Mouse (Mus musculus): Measurements from ENCODE around the gene Cldn12.
A peak's percentile ranks its signal among the peaks of the same experiment; 100 is the strongest.

The Cldn12 gene

DNA sequence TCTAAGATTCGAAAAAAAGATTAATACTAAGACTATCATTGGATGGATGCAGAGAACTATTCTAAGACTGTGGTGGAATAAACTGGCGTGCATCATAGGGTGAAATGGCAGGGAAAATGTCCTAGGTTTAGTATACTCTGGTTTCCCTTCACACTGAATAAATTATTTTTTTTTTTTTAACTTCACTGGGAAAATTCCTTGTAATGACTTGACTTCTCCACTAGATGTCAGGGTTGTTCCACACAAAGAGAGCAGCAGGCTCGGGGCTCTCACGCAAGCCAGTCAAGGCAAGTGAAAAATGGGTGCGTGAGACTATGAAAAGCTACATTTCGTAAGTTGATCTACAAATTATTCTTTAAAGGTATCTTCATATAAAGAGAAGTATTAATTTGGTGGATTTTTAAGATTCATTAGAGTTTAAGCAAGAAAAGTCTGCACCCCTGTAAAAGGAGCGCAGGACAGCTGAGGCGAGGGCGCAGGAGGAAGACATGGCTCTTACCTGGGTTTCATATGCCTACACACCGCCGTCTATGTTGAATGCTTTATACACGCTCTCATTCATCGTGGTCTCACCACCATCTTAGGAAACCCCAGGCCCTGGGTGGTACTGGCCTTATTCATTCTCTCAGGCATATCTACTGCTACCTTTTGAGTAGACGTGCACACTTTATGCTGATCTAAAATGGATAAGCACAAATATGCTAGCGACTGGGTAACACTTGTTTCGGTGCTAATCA, 20.3 kb downstream of the Cldn12 start:
- DNase-seq (ENCODE audit: low read depth), result peak; percentile 66

DNA sequence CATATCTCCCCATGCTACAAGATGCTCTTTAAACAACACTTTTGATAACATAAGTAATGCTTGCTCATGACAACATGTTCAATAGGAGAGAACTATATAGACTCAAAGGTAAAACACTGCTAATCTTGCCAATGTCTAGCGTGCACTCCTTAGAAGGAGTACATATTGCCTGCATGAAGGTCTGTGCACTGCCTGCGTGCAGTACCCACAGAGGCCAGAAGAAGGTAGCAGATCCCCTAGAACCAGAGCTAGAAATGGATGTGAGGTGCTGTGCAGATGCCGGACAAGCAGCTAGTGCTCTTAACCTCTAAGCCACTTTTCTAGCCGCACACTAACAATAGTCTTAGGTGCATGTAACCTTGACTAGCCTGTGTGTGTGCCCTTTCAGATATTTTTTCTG, 22.6 kb downstream of the Cldn12 start:
- peak; percentile 7 for DNase-seq (ENCODE audit: low read depth)

DNA sequence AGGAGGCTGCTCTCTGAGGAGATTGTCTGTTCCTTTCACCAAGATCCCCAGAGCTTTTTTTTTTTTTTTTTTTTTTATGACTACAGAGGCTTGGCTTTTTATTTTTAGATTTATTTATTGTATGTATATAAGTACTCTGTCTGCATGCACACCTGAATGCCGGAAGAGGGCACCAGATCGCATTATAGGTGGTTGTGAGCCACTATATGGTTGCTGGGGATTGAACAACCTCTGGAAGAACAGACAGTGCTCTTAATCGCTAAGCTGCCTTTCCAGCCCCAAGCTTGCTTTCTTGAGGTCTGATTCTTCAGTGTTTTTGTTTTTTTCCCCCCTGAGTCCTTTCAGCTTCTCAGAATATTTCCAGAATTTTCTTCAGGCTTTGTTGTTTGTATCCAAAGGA, 28.7 kb downstream of the Cldn12 start:
- no peak for DNase-seq (ENCODE audit: low read depth)

DNA sequence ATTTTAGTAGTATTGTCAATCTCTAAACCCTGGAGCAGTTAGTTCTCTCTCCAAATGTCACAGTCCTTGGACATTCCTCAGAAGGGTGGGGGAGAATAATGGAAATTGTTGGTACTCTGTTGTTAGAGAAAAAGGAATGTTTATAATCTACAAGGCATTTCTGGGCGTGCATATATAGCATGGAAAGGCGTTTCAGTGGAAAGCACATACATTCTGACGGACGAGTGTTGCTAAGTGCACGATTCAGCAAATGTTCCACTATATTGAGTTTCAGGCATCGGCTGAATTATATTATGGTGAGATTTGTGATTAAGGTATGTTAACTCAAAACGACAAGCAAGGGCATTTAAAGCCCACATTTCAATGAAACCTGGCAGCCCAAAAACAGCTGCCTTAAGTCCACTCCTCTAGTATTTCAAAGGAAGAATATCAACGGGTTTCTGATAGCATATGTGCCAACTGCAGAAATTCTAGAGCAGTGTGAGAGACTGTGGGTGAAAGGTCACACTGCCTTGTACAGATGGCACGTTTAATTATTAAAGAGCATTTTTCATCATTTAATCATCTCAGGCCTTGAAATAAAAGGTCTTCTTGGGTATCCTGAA, 31.4 kb downstream of the Cldn12 start:
- DNase-seq (ENCODE audit: low read depth), result no peak

DNA sequence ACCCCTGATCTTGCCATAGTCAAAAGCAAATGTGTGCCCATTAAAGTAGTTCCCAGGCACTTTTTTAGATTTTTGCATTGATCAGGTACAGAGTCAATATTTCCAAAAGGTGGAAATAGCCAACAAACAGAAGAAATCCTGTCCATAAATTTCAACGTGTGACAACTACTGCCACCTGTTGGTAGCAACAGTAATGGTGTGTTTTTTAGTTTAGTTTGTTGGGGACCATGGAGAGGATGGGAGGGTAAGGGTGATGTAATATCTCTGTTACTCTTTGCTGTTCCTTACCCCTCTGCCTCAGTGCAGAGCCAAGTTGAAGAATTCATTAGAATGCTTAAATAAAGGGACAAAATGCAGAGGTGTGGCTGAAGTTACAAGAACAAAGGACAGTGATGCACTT, 33.1 kb downstream of the Cldn12 start:
- peak; percentile 5 for DNase-seq (ENCODE audit: low read depth)

DNA sequence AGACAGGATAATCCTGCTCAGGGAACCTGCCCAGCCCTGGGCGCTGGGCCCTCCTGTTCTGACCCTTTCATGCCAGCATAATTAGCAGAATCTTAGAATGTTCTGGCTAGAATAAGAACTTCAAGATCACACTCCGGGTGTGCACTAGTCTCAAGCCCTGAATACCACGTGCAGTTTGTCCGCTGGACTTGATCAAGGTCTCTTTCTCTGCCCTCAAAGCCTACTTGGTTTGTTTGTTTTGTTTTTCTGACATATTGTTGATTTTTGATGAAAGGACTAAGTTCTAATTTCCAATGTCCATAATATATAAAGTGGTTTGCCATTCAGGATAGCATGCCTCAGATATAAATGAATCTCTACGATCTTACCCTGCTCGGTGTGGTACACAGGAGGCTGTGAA, 35.7 kb downstream of the Cldn12 start, which contains the start of gene 1700015F17Rik:
TSS of gene 1700015F17Rik (minus strand) at position 101 of the 400 bp plus-strand sequence.
- DNase-seq (ENCODE audit: low read depth), result no peak

DNA sequence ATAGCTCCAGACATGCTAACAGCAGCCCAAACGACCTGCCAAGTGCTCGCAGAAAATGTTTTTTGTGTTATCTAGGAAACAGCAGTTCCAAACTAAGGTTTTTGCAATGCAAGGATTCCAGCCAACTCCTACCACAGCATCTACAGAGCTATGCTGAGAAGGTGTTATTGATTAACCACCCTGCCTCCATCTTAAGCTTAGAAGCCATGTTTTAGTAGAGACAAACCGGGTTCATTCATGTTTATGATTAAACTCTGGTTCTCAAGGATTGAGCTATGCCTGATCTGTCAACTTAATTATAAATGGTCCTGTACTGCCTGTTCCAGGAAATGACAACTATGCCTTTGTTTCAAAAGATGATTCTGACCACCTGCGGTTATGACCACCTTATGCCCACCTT, 38.6 kb downstream of the Cldn12 start:
- no peak for DNase-seq (ENCODE audit: low read depth)

DNA sequence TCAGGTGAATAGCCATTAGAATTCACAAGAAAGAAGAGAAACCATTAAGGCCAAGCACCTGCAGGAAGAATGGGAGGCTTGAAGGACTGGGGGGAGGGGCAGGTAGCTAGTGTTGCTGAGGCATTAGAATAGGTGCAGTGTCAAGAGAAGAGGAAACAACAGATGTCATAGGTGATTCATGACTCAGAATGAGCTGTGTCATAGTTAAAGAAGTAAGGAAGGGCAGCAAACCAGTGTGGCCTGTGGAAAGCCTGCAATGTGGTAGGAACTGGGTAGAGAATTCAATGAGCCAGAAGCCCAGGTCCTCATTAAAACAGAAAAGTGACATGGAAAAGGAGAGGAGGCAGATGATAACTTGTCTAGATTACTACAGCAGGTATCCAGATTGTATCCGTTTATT, 49.5 kb downstream of the Cldn12 start:
- no peak for DNase-seq (ENCODE audit: low read depth)

Measured in induced T-regulatory cell, adult 2 months (primary cell).